Mouse (Mus musculus): ENCODE measurements around the gene Gm20741.

DNA sequence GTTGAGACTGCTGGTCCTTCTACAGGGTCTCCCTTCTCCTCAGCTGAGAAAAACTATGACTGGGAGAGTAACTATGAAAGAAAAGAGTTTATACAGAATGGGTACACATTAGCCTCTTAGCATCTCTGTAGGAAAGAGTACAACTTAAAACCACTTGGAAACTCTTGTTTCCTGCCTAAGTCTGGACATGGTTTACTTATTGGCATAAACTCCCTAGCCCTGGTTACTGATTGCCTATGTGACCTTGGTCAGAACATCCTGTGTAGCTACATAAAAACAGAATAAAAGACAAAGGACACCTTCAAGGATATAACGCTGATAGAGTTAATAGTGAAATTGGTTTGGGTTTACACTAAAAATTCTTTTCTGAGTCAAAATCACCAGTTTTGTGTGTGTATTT lies 35.3 kb upstream of the Gm20741 start:
- no peak for TF ChIP-seq CTCF (IDR thresholded peaks at IDR 0.05; ENCODE audit: low read depth)
- no peak for TF ChIP-seq EP300 (IDR thresholded peaks at IDR 0.05; ENCODE audit: low read depth)

Data from heart, postnatal 0 days (tissue).